Mouse (Mus musculus) hindbrain, postnatal 0 days (tissue): ENCODE measurements around the gene Tbc1d22a. TPM values are rescaled to one million over a fixed set of nuclear protein-coding genes. Genes with fewer than 3 reads are reported as not detected.

ENCODE experiments used
- ATAC-seq: fragments of 200-750 bp; cut with Nextera tagmentation; 2 replicates; pipeline ENCODE4 v1.8.0; 2017; ENCODE audit warnings: mild to moderate bottlenecking, moderate TSS enrichment, moderate library complexity
- DNase-seq: peaks from one replicate; pipeline ENCODE4 v3.0.0-alpha.2; 2015; ENCODE audit warnings: low spot score
- H3K27ac ChIP-seq: fragments of 300-500 bp; sonication (generic); 2 replicates; pipeline ENCODE4 v1.5.1; 2014; ENCODE audit warnings: mild to moderate bottlenecking
- H3K27me3 ChIP-seq: fragments of 300-500 bp; sonication (generic); 2 replicates; pipeline ENCODE4 v1.6.1; 2014; ENCODE audit warnings: low read length, mixed read lengths; ENCODE audit not compliant: insufficient read depth
- H3K36me3 ChIP-seq: fragments of 300-500 bp; sonication (generic); 2 replicates; pipeline ENCODE4 v1.6.1; 2014; ENCODE audit warnings: low read length, mixed read lengths; ENCODE audit not compliant: insufficient read depth
- H3K4me1 ChIP-seq: fragments of 300-500 bp; sonication (generic); 2 replicates; pipeline ENCODE4 v1.6.1; 2014; ENCODE audit warnings: antibody characterized with exemption, low read length, mixed read lengths; ENCODE audit not compliant: insufficient read depth
- H3K4me2 ChIP-seq: fragments of 300-500 bp; sonication (generic); 2 replicates; pipeline ENCODE4 v1.6.1; 2014; ENCODE audit warnings: low read depth, mild to moderate bottlenecking, low read length, moderate library complexity, mixed read lengths
- H3K4me3 ChIP-seq: fragments of 300-500 bp; sonication (generic); 2 replicates; pipeline ENCODE4 v1.5.1; 2014; ENCODE audit warnings: low read length
- H3K9ac ChIP-seq: fragments of 300-500 bp; sonication (generic); replicated peaks from 2 replicates; pipeline ENCODE4 v1.6.1; 2014; ENCODE audit warnings: mild to moderate bottlenecking, low read length, moderate library complexity, mixed read lengths
- H3K9me3 ChIP-seq: fragments of 300-500 bp; sonication (generic); 2 replicates; pipeline ENCODE4 v1.6.1; 2016; ENCODE audit warnings: low read length, mixed read lengths
- CTCF ChIP-seq: IDR thresholded peaks from 2 replicates; pipeline ENCODE4 v1.5.1; 2016; ENCODE audit warnings: antibody characterized with exemption, control low read depth, low read depth
- WGBS: fragments of 180-500 bp; shearing (Covaris S2); extraction: QIAGEN DNeasy Blood & Tissue Kit; methylation state at CpG from one replicate; pipeline ENCODE4 v1.1.7; 2014; 5-methylcytosine and 5-hydroxymethylcytosine counted together
- polyA plus RNA-seq: library from polyadenylated mRNA; unstranded; fragments of >200 nt; fragmentation: Nextera tagmentation; extraction: Ambion mirVana; gene quantifications from 2 replicates; pipeline ENCODE4 v1.2.1, GENCODE M21; 2015
- total RNA-seq: library from RNA; depleted of rRNA; stranded (reverse); fragments of >200 nt; gene quantifications from 2 replicates; pipeline ENCODE4 v1.2.3, GENCODE M21; 2014

The Tbc1d22a gene
- total and polyA plus RNA-seq, 2 experiments from 2014 or later: 13.6 to 26.2 TPM

DNA sequence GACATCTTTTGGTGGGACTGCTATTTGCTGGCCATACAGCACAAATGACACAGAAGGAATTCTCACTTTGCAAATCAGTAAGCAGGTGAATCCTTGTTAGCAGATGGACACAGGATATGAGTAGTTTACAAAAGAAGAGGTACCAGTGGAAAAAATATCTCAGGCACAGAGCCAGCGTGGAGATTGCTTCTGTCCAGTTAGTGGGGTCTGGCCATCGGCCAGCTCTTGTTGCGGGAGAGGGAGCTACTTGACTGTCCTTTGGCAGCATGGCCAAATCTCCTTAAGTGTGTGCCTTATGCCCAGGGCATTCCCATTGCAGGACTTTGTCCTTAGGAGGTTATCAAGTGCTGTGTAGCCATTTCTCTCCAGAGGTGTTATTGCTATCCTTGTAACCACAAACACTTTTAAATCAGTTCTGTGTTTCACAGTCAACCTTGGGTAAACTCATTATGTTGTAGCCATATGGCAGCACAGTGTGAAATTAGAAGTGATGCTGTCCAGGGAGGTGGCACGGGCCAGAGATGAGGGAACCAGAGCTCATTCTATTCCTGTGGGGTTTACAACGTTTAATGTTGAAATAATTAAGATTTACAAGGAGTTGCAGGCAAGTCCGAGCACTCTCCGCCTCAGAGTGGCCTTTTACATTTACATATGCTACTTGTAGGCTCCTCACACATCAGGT lies 17.7 kb downstream of the Tbc1d22a start:
- Histone ChIP-seq H3K4me3 (no peak overlapping the region), H3K9ac (no peak overlapping the region), H3K4me1 (peaks cover 10% of the 10 kb centered on the region; the same call in 1 of the 2 replicates), H3K4me2 (no peak overlapping the region), H3K9me3 (no peaks in the 10 kb centered on the region), H3K27ac (peak overlapping the region; percentile 20; the same call in 1 of the 2 replicates), H3K27me3 (no peaks in the 10 kb centered on the region), H3K36me3 (no peaks in the 10 kb centered on the region; the same call in 1 of the 2 replicates)
- 42% methylated on average over 7 of the region's 7 CpGs for WGBS
- ATAC-seq (0 out of 2 replicates have a peak, but pooled peaks have one; percentile 48), DNase-seq (peak; percentile 75)
- no peak for TF ChIP-seq CTCF

DNA sequence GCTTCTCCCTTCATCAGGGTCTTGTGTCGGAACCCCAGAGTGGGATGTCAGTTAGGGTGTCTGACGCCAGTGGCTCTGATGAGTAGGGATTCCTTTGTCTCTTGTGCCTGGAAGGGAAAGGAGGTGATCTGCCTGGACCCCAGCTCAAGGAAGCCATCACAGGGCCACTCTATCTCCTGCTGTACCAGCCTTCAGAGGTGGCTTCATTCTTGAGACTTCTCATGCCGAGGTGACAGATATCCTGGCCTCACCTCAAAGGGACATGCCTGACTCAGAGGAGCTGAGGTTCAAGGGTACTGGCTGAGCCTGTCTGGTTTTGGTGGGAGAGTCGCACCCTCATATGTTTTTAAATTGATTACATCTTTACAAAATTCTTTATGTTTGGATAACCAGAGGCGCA lies 19.7 kb downstream of the Tbc1d22a start:
- DNase-seq (no peak), ATAC-seq (no peak)
- Histone ChIP-seq H3K4me1 (peaks cover 10% of the 10 kb centered on the region; the same call in 1 of the 2 replicates), H3K27me3 (no peaks in the 10 kb centered on the region), H3K27ac (no peak overlapping the region), H3K36me3 (no peaks in the 10 kb centered on the region; the same call in 1 of the 2 replicates), H3K9ac (no peak overlapping the region), H3K9me3 (no peaks in the 10 kb centered on the region), H3K4me2 (no peak overlapping the region), H3K4me3 (no peak overlapping the region)
- TF ChIP-seq CTCF: no peak
- 89% methylated on average over 5 of the region's 5 CpGs for WGBS

DNA sequence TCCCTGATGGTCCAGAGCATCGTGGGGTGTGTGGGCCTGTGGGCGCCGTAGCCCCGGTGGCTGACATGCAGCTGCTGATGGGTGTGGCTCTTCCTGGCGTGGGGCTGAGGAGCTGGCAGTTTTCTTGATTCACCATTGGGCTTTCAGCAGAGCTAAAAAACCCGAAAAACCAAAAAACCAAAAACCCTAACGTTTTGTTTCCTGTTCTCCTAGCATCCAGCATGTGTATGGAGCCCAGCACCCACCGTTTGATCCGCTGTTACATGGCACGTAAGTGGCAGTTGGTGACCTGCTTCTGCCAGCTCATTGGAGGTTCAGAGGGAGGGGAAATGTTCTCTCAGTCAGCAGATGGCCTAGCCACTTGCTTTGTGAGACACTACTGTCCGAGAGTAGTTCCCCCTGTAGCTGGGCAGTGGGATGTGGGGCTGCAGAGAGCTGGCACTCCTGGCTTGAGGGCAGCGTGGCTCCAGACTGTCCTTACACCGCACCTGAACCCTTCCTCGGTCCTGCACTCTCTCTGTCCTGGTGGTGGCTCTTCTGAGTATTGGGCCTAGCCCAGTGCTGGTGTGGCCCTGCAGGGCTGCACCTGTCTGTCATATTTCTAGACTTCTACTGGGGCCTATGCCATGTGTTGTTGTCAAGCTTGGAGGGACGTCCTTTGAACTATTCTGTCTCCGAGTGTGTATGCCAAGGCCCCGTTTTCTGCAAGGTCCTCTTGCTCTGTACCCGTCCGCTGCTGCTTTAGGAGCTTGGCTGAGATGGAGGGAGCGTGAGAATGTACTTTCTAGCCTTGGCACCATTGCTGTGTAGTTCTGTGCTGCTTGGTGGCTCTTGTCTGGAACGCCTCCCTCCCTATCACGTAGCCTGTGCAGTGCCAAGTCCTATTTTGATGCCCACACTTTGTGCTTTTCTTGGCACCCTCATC lies 20.5 kb downstream of the Tbc1d22a start:
- peak; percentile 38; the same call in 1 of the 2 replicates for ATAC-seq

DNA sequence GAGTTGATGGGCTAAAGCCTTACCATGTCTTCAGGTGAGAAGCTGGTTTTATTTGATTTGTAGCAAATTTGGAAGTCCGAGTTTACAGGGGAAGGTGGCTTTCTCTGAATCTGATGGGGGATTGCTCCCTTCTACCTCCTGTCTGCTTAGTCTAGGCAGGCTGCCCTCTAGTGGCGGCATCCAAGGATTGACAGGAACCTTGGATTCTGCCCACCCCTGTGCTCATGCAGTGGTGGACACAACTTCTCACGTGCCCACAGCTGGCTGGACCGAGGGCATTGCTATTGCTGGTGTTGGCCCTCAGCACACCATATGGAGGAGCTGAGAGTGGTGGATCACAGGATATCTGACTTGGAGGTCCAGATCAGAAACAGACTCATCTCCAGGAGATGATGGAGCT lies 22.0 kb downstream of the Tbc1d22a start:
- peak; percentile 62 for DNase-seq
- no peak overlapping the region for H3K27ac ChIP-seq
- H3K4me1 ChIP-seq: peaks cover 10% of the 10 kb centered on the region; the same call in 1 of the 2 replicates
- peaks cover 7% of the 10 kb centered on the region; the same call in 1 of the 2 replicates for H3K36me3 ChIP-seq
- H3K4me3 ChIP-seq: no peak overlapping the region
- no peak for ATAC-seq
- no peak overlapping the region for H3K9ac ChIP-seq
- peak; percentile 79 for TF ChIP-seq CTCF
- H3K4me2 ChIP-seq: no peak overlapping the region
- H3K27me3 ChIP-seq: no peaks in the 10 kb centered on the region
- no peaks in the 10 kb centered on the region for H3K9me3 ChIP-seq
- WGBS: 44% methylated on average over 4 of the region's 4 CpGs

More for the DNA sequence above, 20.5 kb downstream of the Tbc1d22a start:
- DNase-seq: no peak
- Histone ChIP-seq H3K4me3 (no peak overlapping the region), H3K27ac (no peak overlapping the region), H3K4me1 (peaks cover 10% of the 10 kb centered on the region; the same call in 1 of the 2 replicates), H3K4me2 (no peak overlapping the region), H3K9ac (no peak overlapping the region), H3K36me3 (no peaks in the 10 kb centered on the region; the same call in 1 of the 2 replicates), H3K9me3 (no peaks in the 10 kb centered on the region), H3K27me3 (no peaks in the 10 kb centered on the region)
- 67% methylated on average over 22 of the region's 22 CpGs for WGBS
- TF ChIP-seq CTCF: no peak

DNA sequence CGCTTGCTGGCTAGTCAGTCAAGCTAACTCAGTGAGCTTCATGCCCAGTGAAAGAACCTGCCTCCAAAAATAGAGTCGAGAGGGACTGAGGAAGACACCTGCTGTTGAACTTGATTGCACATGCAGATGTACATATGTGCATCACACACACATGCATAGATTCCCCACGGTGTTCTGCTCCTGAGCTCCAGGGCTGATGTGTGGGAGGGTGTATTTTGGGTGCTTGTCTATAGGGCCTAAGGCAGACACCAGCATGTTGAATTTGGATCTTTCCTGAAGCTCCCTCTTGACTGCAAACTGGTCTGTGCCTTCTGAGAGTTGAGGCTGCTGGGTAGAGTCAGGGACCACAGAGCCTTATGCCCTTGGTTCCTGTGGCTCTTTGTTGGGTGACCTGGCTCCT lies 23.8 kb downstream of the Tbc1d22a start:
- H3K27me3 ChIP-seq: no peaks in the 10 kb centered on the region
- no peak overlapping the region for H3K27ac ChIP-seq
- no peak for TF ChIP-seq CTCF
- no peaks in the 10 kb centered on the region for H3K9me3 ChIP-seq
- 91% methylated on average over 3 of the region's 3 CpGs for WGBS
- H3K36me3 ChIP-seq: peaks cover 7% of the 10 kb centered on the region; the same call in 1 of the 2 replicates
- no peak overlapping the region for H3K4me3 ChIP-seq
- ATAC-seq: no peak
- no peak overlapping the region for H3K9ac ChIP-seq
- no peak overlapping the region for H3K4me2 ChIP-seq
- DNase-seq: no peak
- H3K4me1 ChIP-seq: no peaks in the 10 kb centered on the region

DNA sequence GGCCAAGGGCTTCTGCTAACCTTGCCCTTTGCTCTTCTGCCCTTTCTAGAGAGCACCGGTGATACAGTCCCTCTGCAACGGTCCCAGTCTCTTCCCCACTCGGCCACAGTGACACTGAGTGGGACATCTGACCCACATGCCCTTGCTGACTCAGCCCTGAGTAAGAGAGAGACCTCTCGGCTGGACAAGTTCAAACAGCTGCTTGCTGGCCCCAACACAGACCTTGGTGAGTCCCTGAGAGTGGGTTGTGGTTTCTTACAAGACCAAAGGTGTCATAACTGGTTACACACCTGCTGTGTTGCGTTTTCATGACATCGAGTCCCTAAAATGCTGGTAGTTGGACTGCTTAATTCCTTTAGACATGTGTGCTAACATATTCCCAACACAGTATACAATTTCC lies 24.8 kb downstream of the Tbc1d22a start:
- Histone ChIP-seq H3K4me2 (no peak overlapping the region), H3K36me3 (peaks cover 7% of the 10 kb centered on the region; the same call in 1 of the 2 replicates), H3K9ac (no peak overlapping the region), H3K4me1 (no peaks in the 10 kb centered on the region), H3K4me3 (no peak overlapping the region), H3K27ac (no peak overlapping the region), H3K27me3 (no peaks in the 10 kb centered on the region), H3K9me3 (no peaks in the 10 kb centered on the region)
- no peak for ATAC-seq
- DNase-seq: no peak
- no peak for TF ChIP-seq CTCF
- 90% methylated on average over 6 of the region's 6 CpGs for WGBS
